Mouse (Mus musculus) hindbrain, postnatal 0 days (tissue): ENCODE data around the gene Prrc2b. TPM values are rescaled to one million over a fixed set of nuclear protein-coding genes. Genes with fewer than 3 reads are reported as not detected.

Experiments used
- ATAC-seq: fragments of 200-750 bp; cut with Nextera tagmentation; 2 replicates; pipeline ENCODE4 v1.8.0; 2017; ENCODE audit warnings: mild to moderate bottlenecking, moderate TSS enrichment, moderate library complexity
- DNase-seq: peaks from one replicate; pipeline ENCODE4 v3.0.0-alpha.2; 2015; ENCODE audit warnings: low spot score
- H3K27ac ChIP-seq: fragments of 300-500 bp; sonication (generic); 2 replicates; pipeline ENCODE4 v1.5.1; 2014; ENCODE audit warnings: mild to moderate bottlenecking
- H3K27me3 ChIP-seq: fragments of 300-500 bp; sonication (generic); 2 replicates; pipeline ENCODE4 v1.6.1; 2014; ENCODE audit warnings: low read length, mixed read lengths; ENCODE audit not compliant: insufficient read depth
- H3K36me3 ChIP-seq: fragments of 300-500 bp; sonication (generic); 2 replicates; pipeline ENCODE4 v1.6.1; 2014; ENCODE audit warnings: low read length, mixed read lengths; ENCODE audit not compliant: insufficient read depth
- H3K4me1 ChIP-seq: fragments of 300-500 bp; sonication (generic); 2 replicates; pipeline ENCODE4 v1.6.1; 2014; ENCODE audit warnings: antibody characterized with exemption, low read length, mixed read lengths; ENCODE audit not compliant: insufficient read depth
- H3K4me2 ChIP-seq: fragments of 300-500 bp; sonication (generic); 2 replicates; pipeline ENCODE4 v1.6.1; 2014; ENCODE audit warnings: low read depth, mild to moderate bottlenecking, low read length, moderate library complexity, mixed read lengths
- H3K4me3 ChIP-seq: fragments of 300-500 bp; sonication (generic); 2 replicates; pipeline ENCODE4 v1.5.1; 2014; ENCODE audit warnings: low read length
- H3K9ac ChIP-seq: fragments of 300-500 bp; sonication (generic); replicated peaks from 2 replicates; pipeline ENCODE4 v1.6.1; 2014; ENCODE audit warnings: mild to moderate bottlenecking, low read length, moderate library complexity, mixed read lengths
- H3K9me3 ChIP-seq: fragments of 300-500 bp; sonication (generic); 2 replicates; pipeline ENCODE4 v1.6.1; 2016; ENCODE audit warnings: low read length, mixed read lengths
- CTCF ChIP-seq: IDR thresholded peaks from 2 replicates; pipeline ENCODE4 v1.5.1; 2016; ENCODE audit warnings: antibody characterized with exemption, control low read depth, low read depth
- WGBS: fragments of 180-500 bp; shearing (Covaris S2); extraction: QIAGEN DNeasy Blood & Tissue Kit; methylation state at CpG from one replicate; pipeline ENCODE4 v1.1.7; 2014; 5-methylcytosine and 5-hydroxymethylcytosine counted together
- polyA plus RNA-seq: library from polyadenylated mRNA; unstranded; fragments of >200 nt; fragmentation: Nextera tagmentation; extraction: Ambion mirVana; gene quantifications from 2 replicates; pipeline ENCODE4 v1.2.1, GENCODE M21; 2015
- total RNA-seq: library from RNA; depleted of rRNA; stranded (reverse); fragments of >200 nt; gene quantifications from 2 replicates; pipeline ENCODE4 v1.2.3, GENCODE M21; 2014

The Prrc2b gene
- total and polyA plus RNA-seq, 2 experiments from 2014 or later: 55.9 to 206 TPM

DNA sequence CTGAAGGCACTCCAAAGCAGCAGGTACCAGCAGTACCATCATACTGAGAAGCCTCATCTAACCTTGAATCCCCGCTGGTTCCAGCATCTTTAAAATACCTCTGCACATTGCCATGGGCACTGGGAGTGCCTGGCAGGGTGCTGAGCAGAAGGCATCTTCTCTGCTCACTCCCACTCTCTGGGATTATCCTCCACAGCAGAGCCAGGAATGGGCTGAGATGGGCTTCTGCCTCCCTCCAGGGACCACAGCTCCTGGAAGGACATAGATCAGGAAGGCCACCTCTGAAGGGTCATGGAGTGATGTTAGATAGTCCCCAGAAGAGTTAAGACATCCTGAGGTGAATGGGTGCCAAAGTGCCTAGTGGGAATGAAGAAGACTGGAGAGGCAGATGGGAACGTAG is 38.3 kb upstream of the Prrc2b start:
- whole genome bisulfite sequencing: 68% methylated on average over 2 of the region's 2 CpGs

GRCm38 (mm10) chr2:32115851-32116268 is 35.0 kb upstream of the Prrc2b start:
- H3K9ac ChIP-seq: no peak overlapping the region
- no peak overlapping the region for H3K4me3 ChIP-seq
- no peaks in the 10 kb centered on the region for H3K4me1 ChIP-seq
- H3K9me3 ChIP-seq: no peaks in the 10 kb centered on the region
- 96% methylated on average over 4 of the region's 4 CpGs for WGBS
- peaks cover under 1% of the 10 kb centered on the region; the same call in 1 of the 2 replicates for H3K36me3 ChIP-seq
- no peaks in the 10 kb centered on the region for H3K27me3 ChIP-seq
- no peak for TF ChIP-seq CTCF
- DNase-seq (no peak), ATAC-seq (no peak)
- H3K27ac ChIP-seq: no peak overlapping the region
- H3K4me2 ChIP-seq: no peak overlapping the region

More for the DNA sequence above, 38.3 kb upstream of the Prrc2b start:
- peaks cover 8% of the 10 kb centered on the region; the same call in 1 of the 2 replicates for H3K36me3 ChIP-seq
- no peak for TF ChIP-seq CTCF
- DNase-seq (no peak), ATAC-seq (no peak)
- no peak overlapping the region for H3K4me2 ChIP-seq
- H3K9ac ChIP-seq: no peak overlapping the region
- no peaks in the 10 kb centered on the region for H3K4me1 ChIP-seq
- no peak overlapping the region for H3K27ac ChIP-seq
- no peaks in the 10 kb centered on the region for H3K27me3 ChIP-seq
- H3K4me3 ChIP-seq: no peak overlapping the region
- no peaks in the 10 kb centered on the region for H3K9me3 ChIP-seq

- H3K9ac ChIP-seq: no peak overlapping the region
- H3K36me3 ChIP-seq: no peaks in the 10 kb centered on the region
- H3K4me1 ChIP-seq: no peaks in the 10 kb centered on the region
- H3K9me3 ChIP-seq: no peaks in the 10 kb centered on the region
- 86% methylated on average over 20 of the region's 20 CpGs for WGBS
- H3K4me3 ChIP-seq: no peak overlapping the region
- H3K27ac ChIP-seq: no peak overlapping the region
- H3K4me2 ChIP-seq: no peak overlapping the region
- H3K27me3 ChIP-seq: no peaks in the 10 kb centered on the region
- TF ChIP-seq CTCF: no peak
- ATAC-seq (no peak), DNase-seq (no peak)
Observed at GRCm38 (mm10) chr2:32119802-32120750, 30.8 kb upstream of the Prrc2b start.

GRCm38 (mm10) chr2:32121150-32121549 is 29.7 kb upstream of the Prrc2b start:
- Histone ChIP-seq H3K4me1 (no peaks in the 10 kb centered on the region), H3K9me3 (no peaks in the 10 kb centered on the region), H3K27me3 (no peaks in the 10 kb centered on the region), H3K27ac (no peak overlapping the region), H3K36me3 (no peaks in the 10 kb centered on the region), H3K4me3 (no peak overlapping the region), H3K9ac (no peak overlapping the region), H3K4me2 (no peak overlapping the region)
- ATAC-seq: no peak
- no peak for TF ChIP-seq CTCF
- no peak for DNase-seq
- 68% methylated on average over 5 of the region's 5 CpGs for WGBS

DNA sequence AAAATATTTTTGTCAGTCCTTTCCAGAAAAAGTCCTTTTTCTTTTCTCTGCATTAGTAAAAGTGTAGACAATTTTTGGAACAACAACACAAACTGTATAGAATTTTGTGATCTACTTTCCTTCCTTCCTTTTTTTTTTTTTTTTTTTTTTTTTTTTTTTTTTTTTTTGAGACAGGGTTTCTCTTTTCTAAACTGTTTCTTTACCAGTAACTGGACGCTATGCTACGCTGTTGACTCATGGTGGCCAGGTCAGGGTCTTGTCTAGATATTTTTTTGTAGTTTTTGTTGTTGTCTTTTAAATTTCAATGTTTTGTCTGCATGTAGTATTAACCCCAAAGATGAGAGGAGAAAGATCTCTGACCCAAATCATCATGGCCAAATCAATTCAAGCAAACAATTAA is 29.1 kb upstream of the Prrc2b start:
- ATAC-seq (no peak), DNase-seq (no peak)
- H3K9ac ChIP-seq: no peak overlapping the region
- H3K9me3 ChIP-seq: no peaks in the 10 kb centered on the region
- no peak overlapping the region for H3K4me3 ChIP-seq
- H3K36me3 ChIP-seq: no peaks in the 10 kb centered on the region
- no peaks in the 10 kb centered on the region for H3K27me3 ChIP-seq
- H3K27ac ChIP-seq: no peak overlapping the region
- TF ChIP-seq CTCF: no peak
- 65% methylated on average over 2 of the region's 2 CpGs for WGBS
- H3K4me1 ChIP-seq: no peaks in the 10 kb centered on the region
- H3K4me2 ChIP-seq: no peak overlapping the region

- no peak overlapping the region for H3K4me3 ChIP-seq
- no peak overlapping the region for H3K9ac ChIP-seq
- no peak for TF ChIP-seq CTCF
- no peak for DNase-seq
- H3K4me2 ChIP-seq: no peak overlapping the region
- no peaks in the 10 kb centered on the region for H3K9me3 ChIP-seq
- H3K4me1 ChIP-seq: no peaks in the 10 kb centered on the region
- no peak for ATAC-seq
- H3K36me3 ChIP-seq: no peaks in the 10 kb centered on the region
- no peak overlapping the region for H3K27ac ChIP-seq
- WGBS: 32% methylated on average over 16 of the region's 16 CpGs
- H3K27me3 ChIP-seq: no peaks in the 10 kb centered on the region
Observed at GRCm38 (mm10) chr2:32127653-32128535, 23.0 kb upstream of the Prrc2b start.
